Mouse (Mus musculus) MEL (cell line): ENCODE data around the gene Negr1. TPM values are rescaled to one million over a fixed set of nuclear protein-coding genes. Genes with fewer than 3 reads are reported as not detected.

Experiments used
- DNase-seq: peaks from one replicate; pipeline ENCODE4 v3.0.0; 2011; ENCODE audit warnings: low read depth, low spot score
- H3K27ac ChIP-seq: 2 replicates; pipeline ENCODE4 v1.5.1; 2012; ENCODE audit warnings: low read depth, mild to moderate bottlenecking, control low read depth, low read length, moderate library complexity; ENCODE audit not compliant: control insufficient read depth
- H3K27me3 ChIP-seq, 2 experiments: fragments of 150-350 bp in 1 of 2; sonication (generic) in 1 of 2; 2 replicates each; pipeline ENCODE4 v1.6.1; 2012; ENCODE audit warnings: low read length in 2 of 2, mild to moderate bottlenecking in 2 of 2, improper control_type of control experiment in 1 of 2, moderate library complexity in 1 of 2; ENCODE audit not compliant: insufficient read depth in 2 of 2, control insufficient read depth in 1 of 2
- H3K36me3 ChIP-seq, 2 experiments: 2 replicates each; pipeline ENCODE4 v1.6.1; 2012 to 2014; ENCODE audit warnings: low read length in 2 of 2, improper control_type of control experiment in 1 of 2, inconsistent platforms in 1 of 2, mild to moderate bottlenecking in 1 of 2; ENCODE audit not compliant: insufficient read depth in 2 of 2, control insufficient read depth in 1 of 2
- H3K4me1 ChIP-seq, 2 experiments: fragments of 150-350 bp in 1 of 2; sonication (generic) in 1 of 2; 2 replicates each; pipeline ENCODE4 v1.6.1; 2012; ENCODE audit warnings: low read length in 2 of 2, improper control_type of control experiment in 1 of 2, mild to moderate bottlenecking in 1 of 2; ENCODE audit not compliant: insufficient read depth in 2 of 2, control insufficient read depth in 1 of 2
- H3K4me3 ChIP-seq, 2 experiments: fragments of 150-350 bp in 1 of 2; sonication (generic) in 1 of 2; 2 replicates each; pipeline ENCODE4 v1.5.1; 2012; ENCODE audit warnings: low read depth in 2 of 2, low read length in 2 of 2, mild to moderate bottlenecking in 2 of 2, moderate library complexity in 2 of 2, control low read depth in 1 of 2, improper control_type of control experiment in 1 of 2; ENCODE audit not compliant: control insufficient read depth in 1 of 2, insufficient read depth in 1 of 2
- H3K79me2 ChIP-seq: 2 replicates; pipeline ENCODE4 v1.6.1; 2012; ENCODE audit warnings: mild to moderate bottlenecking, low read length, moderate library complexity; ENCODE audit not compliant: control insufficient read depth, poor library complexity, insufficient read depth
- H3K9ac ChIP-seq: 2 replicates; pipeline ENCODE4 v1.6.1; 2012; ENCODE audit warnings: low read depth, mild to moderate bottlenecking, control low read depth, low read length, moderate library complexity; ENCODE audit not compliant: control insufficient read depth, poor library complexity, severe bottlenecking
- H3K9me3 ChIP-seq: fragments of 150-350 bp; sonication (generic); replicated peaks from 2 replicates; pipeline ENCODE4 v1.6.1; 2012; ENCODE audit warnings: mild to moderate bottlenecking, low read length, improper control_type of control experiment, moderate library complexity; ENCODE audit not compliant: insufficient read depth
- CHD1 ChIP-seq: IDR thresholded peaks from 2 replicates; pipeline ENCODE4 v1.6.1; 2012; ENCODE audit warnings: low read depth, mild to moderate bottlenecking, inconsistent platforms, low read length, improper control_type of control experiment
- CTCF ChIP-seq, 3 experiments: IDR thresholded peaks in 2 of 3; conservative IDR thresholded peaks in 1 of 3; 2 replicates each; pipeline ENCODE4 v1.5.1; 2011 to 2012; ENCODE audit warnings: low read length in 3 of 3, low read depth in 2 of 3, mild to moderate bottlenecking in 2 of 3, improper control_type of control experiment in 1 of 3, inconsistent platforms in 1 of 3, mixed read lengths in 1 of 3, moderate library complexity in 1 of 3; ENCODE audit not compliant: control insufficient read depth in 1 of 3, insufficient read depth in 1 of 3, poor library complexity in 1 of 3, severe bottlenecking in 1 of 3
- E2F4 ChIP-seq: IDR thresholded peaks from 2 replicates; pipeline ENCODE4 v1.6.1; 2011; ENCODE audit warnings: low read depth, low read length, improper control_type of control experiment, borderline replicate concordance
- EP300 ChIP-seq, 2 experiments: IDR thresholded peaks; 2 replicates each; pipeline ENCODE4 v1.6.1; 2011; ENCODE audit warnings: improper control_type of control experiment in 2 of 2, low read length in 2 of 2, low read depth in 1 of 2, mild to moderate bottlenecking in 1 of 2
- GABPA ChIP-seq: IDR thresholded peaks from 2 replicates; pipeline ENCODE4 v1.6.1; 2012; ENCODE audit warnings: low read depth, mild to moderate bottlenecking, inconsistent platforms, low read length, improper control_type of control experiment, moderate library complexity
- HCFC1 ChIP-seq: IDR thresholded peaks from 2 replicates; pipeline ENCODE4 v1.6.1; 2012; ENCODE audit warnings: low read depth, mild to moderate bottlenecking, inconsistent platforms, low read length, improper control_type of control experiment, moderate library complexity
- MXI1 ChIP-seq: IDR thresholded peaks from 2 replicates; pipeline ENCODE4 v1.6.1; 2011; ENCODE audit warnings: mild to moderate bottlenecking, low read depth, low read length, improper control_type of control experiment
- NELFE ChIP-seq: IDR thresholded peaks from 2 replicates; pipeline ENCODE4 v1.6.1; 2011; ENCODE audit warnings: low read depth, low read length, improper control_type of control experiment
- RAD21 ChIP-seq: IDR thresholded peaks from 2 replicates; pipeline ENCODE4 v1.6.1; 2011; ENCODE audit warnings: mild to moderate bottlenecking, low read depth, low read length, improper control_type of control experiment
- RCOR1 ChIP-seq: IDR thresholded peaks from 2 replicates; pipeline ENCODE4 v1.6.1; 2012; ENCODE audit warnings: low read depth, mild to moderate bottlenecking, inconsistent platforms, low read length, improper control_type of control experiment
- SIN3A ChIP-seq: IDR thresholded peaks from 2 replicates; pipeline ENCODE4 v1.6.1; 2012; ENCODE audit warnings: low read length, improper control_type of control experiment, inconsistent platforms
- SMC3 ChIP-seq: IDR thresholded peaks from 2 replicates; pipeline ENCODE4 v1.6.1; 2011; ENCODE audit warnings: low read depth, low read length, improper control_type of control experiment
- TAL1 ChIP-seq: IDR thresholded peaks from 2 replicates; pipeline ENCODE4 v1.6.1; 2012; ENCODE audit warnings: mild to moderate bottlenecking, inconsistent platforms, low read length, moderate library complexity, mixed read lengths
- UBTF ChIP-seq: IDR thresholded peaks from 2 replicates; pipeline ENCODE4 v1.6.1; 2012; ENCODE audit warnings: low read depth, mild to moderate bottlenecking, inconsistent platforms, low read length, improper control_type of control experiment, moderate library complexity, borderline replicate concordance; ENCODE audit not compliant: insufficient read depth
- USF1 ChIP-seq: IDR thresholded peaks from 2 replicates; pipeline ENCODE4 v1.6.1; 2014; ENCODE audit warnings: low read depth, mild to moderate bottlenecking, inconsistent platforms, low read length, improper control_type of control experiment, moderate library complexity
- USF2 ChIP-seq, 2 experiments: IDR thresholded peaks; 2 replicates each; pipeline ENCODE4 v1.6.1; 2011 to 2012; ENCODE audit warnings: improper control_type of control experiment in 2 of 2, low read length in 2 of 2, borderline replicate concordance in 1 of 2, inconsistent platforms in 1 of 2, low read depth in 1 of 2, mild to moderate bottlenecking in 1 of 2; ENCODE audit not compliant: insufficient read depth in 1 of 2
- ZKSCAN1 ChIP-seq: IDR thresholded peaks from 2 replicates; pipeline ENCODE4 v1.6.1; 2012; ENCODE audit warnings: low read depth, mild to moderate bottlenecking, inconsistent platforms, low read length, improper control_type of control experiment, moderate library complexity
- polyA plus RNA-seq, 2 experiments: library from polyadenylated mRNA; stranded (reverse) in 1 of 2; unstranded in 1 of 2; fragments of >175 nt in 1 of 2; fragments of >200 nt in 1 of 2; gene quantifications; 2 replicates each; pipeline versions ENCODE4 v1.2.1 to v1.2.4; 2012; ENCODE audit warnings: low replicate concordance in 2 of 2, low read depth in 1 of 2; ENCODE audit not compliant: insufficient read length in 2 of 2, insufficient read depth in 1 of 2, missing spikeins in 1 of 2
- total RNA-seq: library from RNA; depleted of rRNA; stranded (reverse); fragments of 300-350 nt; gene quantifications from 2 replicates; pipeline ENCODE4 v1.2.3, GENCODE M21; 2012

The Negr1 gene
- total and polyA plus RNA-seq, 3 experiments = not detected

GRCm38 (mm10) chr3:156576292-156576691 is 14.7 kb downstream of the Negr1 start:
- Histone ChIP-seq H3K9ac (no peak overlapping the region), H3K4me3 (no peak overlapping the region), H3K4me1 (no peaks in the 10 kb centered on the region), H3K36me3 (no peaks in the 10 kb centered on the region), H3K27me3 (no peaks in the 10 kb centered on the region)
- DNase-seq = peak; percentile 9
- TF ChIP-seq CTCF (IDR thresholded peaks at IDR 0.05 in 2 of 3, conservative IDR thresholded peaks at IDR 0.05 in 1 of 3; ENCODE audit: control insufficient read depth in 1 of 3, insufficient read depth in 1 of 3, low read depth in 2 of 3, low read length in 3 of 3, poor library complexity in 1 of 3, severe bottlenecking in 1 of 3) (peak in 2 of 3 experiments; percentile 16 to 23; a peak in 2 of 6 replicates), RAD21 (peak; percentile 26), MXI1 (no peak), E2F4 (no peak), NELFE (no peak), SMC3 (peak; percentile 23; the same call in 1 of the 2 replicates)
- TF ChIP-seq, all 39 proteins: peak for 3
- H3K9me3 ChIP-seq = no peaks in the 10 kb centered on the region
- H3K79me2 ChIP-seq = no peaks in the 10 kb centered on the region
- no peak overlapping the region for H3K27ac ChIP-seq

DNA sequence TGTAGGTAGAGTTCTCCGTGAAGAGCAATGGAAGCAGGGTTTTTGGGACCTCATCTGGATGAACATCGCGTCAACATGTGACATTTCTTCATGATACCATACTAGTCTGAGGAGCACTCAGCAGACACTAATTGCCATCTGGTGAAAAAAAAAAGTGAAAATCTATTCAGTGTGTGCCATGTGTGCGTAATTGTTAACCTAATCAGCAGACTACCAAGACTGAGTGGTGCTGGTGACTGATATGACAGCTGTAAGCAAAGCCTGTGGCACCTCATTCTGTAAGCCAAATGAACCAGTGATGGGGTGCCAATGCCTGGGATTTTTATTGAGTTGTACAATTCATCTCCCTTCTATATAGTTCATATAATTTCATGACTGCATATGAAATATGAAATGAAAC is 29.0 kb downstream of the Negr1 start:
- Histone ChIP-seq H3K9me3 (no peaks in the 10 kb centered on the region), H3K36me3 (no peaks in the 10 kb centered on the region), H3K9ac (no peak overlapping the region), H3K27me3 (no peaks in the 10 kb centered on the region), H3K4me3 (no peak overlapping the region), H3K4me1 (no peaks in the 10 kb centered on the region), H3K27ac (no peak overlapping the region), H3K79me2 (no peaks in the 10 kb centered on the region)
- no peak for DNase-seq
- TF ChIP-seq USF1 (no peak), EP300 (IDR thresholded peaks at IDR 0.05; ENCODE audit: low read depth in 1 of 2, low read length in 2 of 2) (no peak), GABPA (no peak), ZKSCAN1 (no peak), RCOR1 (no peak), UBTF (no peak), CHD1 (no peak), USF2 (IDR thresholded peaks at IDR 0.05; ENCODE audit: borderline replicate concordance in 1 of 2, insufficient read depth in 1 of 2, low read depth in 1 of 2, low read length in 2 of 2) (no peak), SIN3A (no peak), TAL1 (no peak), HCFC1 (no peak)
